Mouse (Mus musculus) adrenal gland, adult 2 months (tissue): ENCODE measurements at regions not wholly inside any gene's neighbourhood (a gene's known extent, or its start where the extent isn't known, plus 50 kb on each side); places are given as distances from the start of the nearest gene placed in this dataset.
"Not testable (repeated sequence)": the region's sequence is repeated elsewhere in the genome, so short reads cannot be mapped to it uniquely, and the experiment has no call there.

ENCODE experiments used
- DNase-seq: peaks from one replicate; pipeline ENCODE4 v3.0.0; 2021

DNA sequence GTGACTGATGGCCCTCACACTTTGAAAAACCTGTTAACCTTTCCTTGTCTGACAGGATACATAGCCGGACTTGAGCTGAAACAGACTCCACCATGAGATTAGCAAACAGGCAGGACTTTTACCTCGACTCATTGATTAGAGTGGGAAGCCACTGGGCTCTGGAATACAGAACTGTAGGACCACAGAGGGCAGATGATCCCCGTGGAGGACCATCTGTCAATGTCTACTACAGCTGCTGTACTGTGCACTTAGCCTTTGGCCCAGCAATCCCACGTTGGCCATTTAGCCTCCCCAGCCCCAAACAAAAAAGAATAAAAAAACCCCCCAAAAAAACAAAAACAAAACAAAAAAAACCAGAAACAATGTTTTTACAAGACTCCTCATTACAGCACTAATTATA lies 103.9 kb upstream of the Dazl start:
- DNase-seq = no peak

DNA sequence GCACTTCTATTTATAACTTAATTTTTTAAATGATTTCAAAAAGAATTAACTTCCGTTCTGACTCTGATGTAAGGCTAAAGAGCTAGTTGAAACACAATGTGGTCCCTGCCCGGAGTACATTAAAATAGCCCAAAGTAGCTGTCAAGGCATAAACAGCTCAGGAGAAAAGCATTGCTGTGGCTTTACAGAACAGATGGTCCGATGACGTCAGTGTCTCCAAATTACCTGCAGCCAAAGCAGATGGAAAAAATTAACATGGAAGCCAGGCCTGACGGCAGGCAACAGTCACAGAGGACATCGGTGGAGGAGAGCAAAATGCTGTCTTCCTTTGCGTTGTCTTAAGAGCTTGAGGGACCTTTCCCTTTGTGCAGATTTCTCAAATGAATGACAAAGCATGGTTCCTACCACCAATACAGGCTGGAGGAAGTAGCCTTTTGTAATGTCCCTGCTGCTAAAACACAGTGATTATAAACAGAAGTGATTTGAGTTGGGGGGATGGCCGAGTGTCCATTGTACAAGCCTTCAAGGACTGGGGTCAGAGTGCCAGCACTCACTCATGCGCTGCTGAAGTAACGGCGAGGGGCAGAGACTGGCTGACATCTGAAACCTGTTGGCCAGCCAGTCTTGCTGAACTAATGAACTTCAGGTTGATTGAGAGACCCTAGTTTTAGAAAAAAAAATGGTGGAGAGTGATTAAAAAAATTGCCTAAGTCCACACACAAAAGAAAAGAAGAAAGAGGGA lies 101.8 kb upstream of the Plcl2 start:
- no peak for DNase-seq

DNA sequence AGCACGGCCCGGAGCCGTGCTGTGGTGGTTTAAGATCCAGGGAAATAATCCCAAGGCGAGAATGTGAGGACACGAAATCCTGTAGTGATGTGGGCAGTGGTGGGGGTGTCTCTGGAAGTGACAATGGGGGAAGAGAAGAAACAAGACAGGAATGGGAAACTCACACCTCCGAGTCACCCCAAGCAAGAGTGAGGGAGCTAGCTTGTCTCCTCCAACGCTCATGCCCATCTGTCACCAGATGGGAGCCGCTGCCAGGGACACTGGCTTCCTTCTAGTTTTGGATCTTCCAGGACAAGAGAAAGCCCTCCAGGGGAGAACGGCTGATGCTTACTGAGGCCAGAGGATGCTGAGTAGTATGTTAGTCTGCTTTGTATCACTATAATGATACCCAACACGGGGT lies 100.6 kb upstream of the Plcl2 start:
- DNase-seq = no peak

DNA sequence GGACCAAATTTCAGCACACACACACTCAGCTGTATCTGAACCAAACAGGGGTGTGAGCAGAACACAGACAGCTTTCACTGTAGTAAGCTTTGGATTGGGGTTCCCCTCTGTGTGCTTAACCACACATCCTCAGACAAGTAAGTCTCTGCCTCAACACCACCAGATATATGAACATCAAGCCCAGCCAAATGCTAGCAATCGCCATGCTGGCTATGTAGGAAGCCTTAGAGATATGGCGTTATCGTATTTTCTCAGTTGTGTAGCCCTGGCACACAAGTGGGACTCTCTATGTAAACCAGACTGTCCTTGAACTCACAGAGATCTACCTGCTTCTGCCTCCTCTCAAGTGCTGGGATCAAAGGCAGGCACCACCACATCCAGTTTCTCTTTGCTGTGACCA lies 99.9 kb upstream of the Plcl2 start:
- DNase-seq = no peak

DNA sequence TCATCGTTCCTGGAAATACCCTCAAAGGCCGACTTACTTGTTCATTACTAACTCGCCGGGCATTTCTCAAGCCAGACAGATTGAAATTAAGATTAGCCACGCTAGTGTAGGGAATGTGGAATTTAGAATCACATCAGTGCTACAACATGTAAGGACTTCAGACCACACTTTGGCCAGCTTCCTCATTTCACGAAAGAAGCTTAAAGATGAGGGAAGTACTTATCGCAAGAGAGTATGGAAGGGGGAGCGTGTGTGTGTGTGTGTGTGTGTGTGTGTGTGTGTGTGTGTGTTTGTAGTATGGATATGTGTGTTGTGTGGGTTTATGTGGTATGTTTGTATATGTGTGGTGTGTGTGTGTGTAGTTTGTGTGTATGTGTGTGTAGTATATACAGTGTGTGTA lies 99.3 kb upstream of the Plcl2 start:
- no peak for DNase-seq

DNA sequence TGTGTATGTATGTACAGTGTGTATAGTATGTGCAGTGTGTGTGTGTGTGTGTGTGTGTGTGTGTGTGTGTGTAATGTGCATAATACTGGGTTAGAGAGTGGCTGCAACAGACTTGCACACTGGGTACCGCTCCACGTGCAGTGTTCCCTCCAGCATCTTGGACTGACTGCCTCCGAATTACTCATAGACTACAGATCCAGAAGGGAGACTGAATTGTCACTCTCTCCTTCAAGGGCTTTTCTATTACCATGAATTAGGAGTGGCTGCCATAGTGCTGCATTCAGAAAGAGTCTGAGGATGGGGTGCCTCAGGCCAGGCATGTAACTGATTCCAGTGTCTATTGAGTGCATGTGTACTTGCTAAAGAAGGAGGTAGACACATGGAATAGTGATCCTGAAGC lies 98.9 kb upstream of the Plcl2 start:
- no peak for DNase-seq

DNA sequence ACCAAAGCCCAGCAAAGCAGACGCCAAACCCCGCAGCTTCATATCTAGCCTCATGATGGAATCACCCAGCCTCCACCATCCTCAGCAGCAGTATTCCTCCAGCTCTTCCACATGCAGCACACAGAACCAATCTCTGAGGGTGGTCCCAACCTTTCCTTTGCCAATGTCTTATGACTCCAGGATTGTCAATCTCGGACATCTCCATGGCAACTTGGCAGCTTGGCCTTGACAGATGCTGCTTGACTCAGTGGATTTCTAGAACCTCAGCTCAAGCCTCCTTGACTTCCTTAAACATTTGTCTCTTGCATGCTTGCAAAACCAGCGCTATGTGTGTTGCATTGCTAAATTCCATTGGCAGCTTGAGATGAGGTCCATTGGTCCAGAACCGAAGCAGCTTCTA lies 96.8 kb upstream of the Plcl2 start:
- no peak for DNase-seq

DNA sequence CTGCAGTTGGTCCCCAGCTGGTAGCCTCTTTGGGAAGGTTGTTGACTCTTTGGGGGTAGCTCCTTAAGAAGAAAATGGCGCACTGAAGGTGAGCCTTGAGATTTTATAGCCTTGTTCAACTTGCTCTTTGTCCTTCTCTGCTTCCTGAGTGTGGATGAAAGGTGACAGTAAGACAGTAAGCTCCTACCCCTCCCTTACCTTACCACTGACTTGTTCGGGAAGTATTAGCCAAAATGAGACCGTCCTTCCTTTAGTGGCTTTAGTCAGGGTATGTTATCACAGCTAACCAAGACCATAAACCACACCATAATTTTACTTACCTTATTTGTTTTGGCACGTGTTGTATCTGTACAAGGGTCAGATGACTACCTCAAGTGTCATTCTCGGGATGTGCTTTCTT lies 95.3 kb upstream of the Plcl2 start:
- DNase-seq = no peak

DNA sequence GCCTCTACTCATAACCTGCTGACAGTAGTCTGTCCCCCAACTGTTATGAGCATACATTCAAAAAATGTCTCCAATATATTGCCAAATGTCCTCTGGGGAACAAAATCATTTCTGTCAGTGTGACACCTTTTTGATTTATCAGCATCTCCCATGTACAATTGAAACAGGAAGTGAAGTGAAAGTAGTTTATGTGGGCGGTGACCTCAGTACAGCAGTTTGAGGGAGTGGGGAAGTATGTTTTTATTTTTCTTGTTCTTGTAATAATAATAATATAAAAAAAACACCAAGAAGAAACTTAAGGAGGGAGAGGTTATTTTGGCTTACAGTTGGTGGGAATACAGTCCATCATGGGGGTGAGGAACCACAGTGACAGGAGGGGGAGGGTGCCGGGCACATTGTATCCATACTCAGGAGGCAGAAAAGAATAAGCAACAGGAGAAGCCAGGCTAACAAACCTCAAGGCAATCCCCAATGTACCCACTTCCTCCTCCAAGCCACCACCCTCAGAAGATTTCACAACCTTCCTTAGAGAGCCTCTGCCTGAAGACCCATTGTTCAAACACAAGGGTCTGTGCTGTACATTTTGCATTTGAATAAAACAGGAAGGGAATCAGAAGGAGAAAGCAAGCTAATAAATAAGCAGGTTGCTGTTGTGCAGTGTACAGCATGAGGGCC lies 93.7 kb upstream of the Plcl2 start:
- no peak for DNase-seq

DNA sequence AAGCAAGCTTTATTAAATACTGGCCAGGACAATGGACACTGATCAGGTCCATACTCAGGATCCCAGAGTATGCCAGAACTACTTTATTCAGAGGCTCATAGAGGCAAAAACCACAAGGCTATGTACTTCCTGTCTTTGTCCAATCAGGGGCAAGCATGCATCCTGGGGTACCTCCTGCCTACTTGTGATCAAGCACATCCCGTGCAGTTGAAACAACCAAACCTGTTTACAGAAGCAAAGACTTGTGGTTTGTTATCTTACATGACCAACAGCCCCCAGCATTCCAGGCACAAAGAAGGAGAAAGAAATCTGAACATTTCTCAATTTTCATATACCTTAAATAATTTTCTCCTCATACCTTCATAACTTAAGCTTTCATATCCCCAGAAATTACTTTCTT lies 93.1 kb upstream of the Plcl2 start:
- no peak for DNase-seq

DNA sequence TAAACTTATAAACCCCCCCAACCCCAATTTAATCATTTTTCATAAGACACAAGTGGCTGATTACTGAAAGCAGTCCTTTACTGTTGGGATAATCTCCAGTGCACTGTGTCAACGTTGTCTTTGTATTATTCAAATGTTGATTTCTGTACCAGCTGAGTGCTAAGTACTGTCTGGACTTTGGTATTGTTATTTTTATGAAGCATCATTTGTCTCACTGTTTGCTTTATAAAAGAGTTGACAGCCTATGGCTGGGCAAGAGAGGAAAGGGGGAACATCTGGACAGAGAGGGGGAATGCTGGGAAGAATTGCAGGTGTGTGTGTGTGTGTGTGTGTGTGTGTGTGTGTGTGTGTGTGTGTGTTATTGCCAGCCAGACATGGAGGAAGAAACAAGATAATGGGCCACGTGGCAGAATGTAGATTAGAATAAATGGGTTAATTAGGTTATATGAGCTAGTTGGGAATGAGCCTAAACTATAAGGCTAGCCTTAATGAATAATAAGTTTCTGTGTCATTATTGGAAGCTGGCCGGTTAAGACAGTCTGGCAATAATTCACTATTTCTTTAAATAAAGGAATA lies 92.6 kb upstream of the Plcl2 start:
- no peak for DNase-seq

DNA sequence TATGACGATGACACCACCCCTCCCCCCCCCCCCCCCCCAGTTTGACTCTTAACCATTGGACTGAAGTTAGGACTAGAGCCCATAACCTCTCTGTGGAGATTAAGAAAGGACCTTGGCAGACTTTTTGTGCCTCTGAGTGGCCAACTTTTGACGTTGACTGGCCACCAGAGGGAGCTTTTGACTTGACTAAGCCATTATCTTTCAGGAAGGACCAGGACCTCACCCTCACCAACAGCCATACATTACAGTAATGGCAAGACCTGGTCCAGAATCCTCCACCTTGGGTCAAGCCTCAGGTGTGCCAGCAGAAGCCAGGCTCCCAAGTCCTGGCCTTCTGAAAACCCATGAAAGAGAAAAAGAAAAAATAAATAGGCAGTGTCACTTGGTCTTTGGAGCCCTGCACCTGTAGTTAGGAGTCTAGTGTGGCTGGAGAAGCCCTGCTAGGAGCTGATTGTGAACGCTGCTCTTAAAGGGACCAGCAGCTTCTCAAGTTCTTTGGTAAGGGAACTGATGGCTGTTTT lies 90.3 kb upstream of the Plcl2 start:
- DNase-seq = peak; percentile 61

DNA sequence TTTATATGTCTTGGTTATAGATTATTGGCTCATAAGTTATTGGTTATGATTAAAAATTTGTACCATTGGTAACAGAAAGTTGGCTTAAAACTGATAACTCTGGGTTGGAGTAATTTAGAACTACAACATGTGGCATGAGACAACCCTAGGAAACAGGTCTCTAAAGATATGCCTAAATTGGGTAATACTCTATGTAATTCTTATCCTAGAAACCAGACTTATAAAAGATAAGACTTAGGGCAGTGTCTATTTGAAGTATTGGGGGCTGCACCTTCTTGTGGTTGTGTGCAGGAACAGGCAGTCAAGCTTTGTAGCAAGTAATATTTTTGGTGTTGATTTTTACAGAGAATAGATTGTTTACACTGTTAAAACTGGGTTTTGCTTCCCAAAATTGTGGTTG lies 89.7 kb upstream of the Plcl2 start:
- DNase-seq = not testable (repeated sequence)

DNA sequence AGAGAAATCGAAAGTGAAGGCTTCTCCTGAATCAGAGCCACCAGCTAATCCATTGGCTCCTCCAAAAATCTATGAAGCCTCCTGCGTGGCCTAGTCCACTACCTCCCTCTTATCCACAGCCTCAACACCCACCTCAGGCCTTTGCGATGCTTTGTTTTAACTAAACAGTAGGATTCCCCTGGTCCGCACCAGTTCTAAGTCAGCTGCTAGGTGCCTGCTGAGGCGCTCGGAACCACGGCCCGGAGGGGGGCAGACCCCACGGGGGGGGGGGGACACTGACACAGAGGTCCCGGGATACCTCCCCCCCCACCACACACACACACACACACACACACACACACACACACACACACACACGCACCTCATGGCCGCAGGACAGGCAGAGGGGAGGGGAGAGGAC lies 89.2 kb upstream of the Plcl2 start:
- no peak for DNase-seq

DNA sequence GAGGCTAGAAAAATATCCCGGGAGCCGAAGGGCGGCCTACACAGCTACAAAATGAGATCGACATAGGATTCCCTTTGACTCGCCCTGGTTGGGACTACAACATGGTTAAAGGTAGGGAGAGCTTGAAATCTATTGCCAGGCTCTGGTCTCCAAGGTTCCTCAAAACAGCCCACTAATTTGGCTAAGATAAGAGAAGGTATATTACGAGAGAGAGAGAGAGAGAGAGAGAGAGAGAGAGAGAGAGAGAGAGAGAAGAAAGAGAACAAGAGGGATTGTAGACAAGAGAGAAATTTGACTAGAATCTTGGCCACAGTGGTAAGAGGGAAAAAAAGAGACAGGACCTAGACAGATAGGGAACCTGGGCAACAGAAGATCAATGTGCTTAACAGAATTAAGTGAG lies 88.5 kb upstream of the Plcl2 start:
- DNase-seq = no peak

DNA sequence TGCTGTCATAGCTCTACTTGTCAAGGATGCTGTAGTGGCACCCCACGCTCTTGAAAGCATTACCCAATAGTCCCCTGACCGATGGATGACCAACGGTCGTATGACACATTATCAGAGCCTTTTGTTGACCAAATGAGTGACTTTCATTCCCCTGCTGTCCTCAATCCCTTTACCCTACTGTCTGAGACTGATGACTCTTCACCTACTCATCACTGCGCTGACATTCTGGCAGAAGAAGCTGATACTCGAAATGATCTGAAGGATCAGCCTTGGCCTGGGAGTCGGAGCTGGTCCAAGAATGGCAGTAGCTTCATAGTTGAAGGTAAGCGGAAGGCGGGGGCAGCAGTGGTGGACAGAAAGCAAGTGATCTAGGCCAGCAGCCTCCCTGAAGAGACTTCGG lies 87.7 kb upstream of the Plcl2 start:
- DNase-seq = peak; percentile 73

DNA sequence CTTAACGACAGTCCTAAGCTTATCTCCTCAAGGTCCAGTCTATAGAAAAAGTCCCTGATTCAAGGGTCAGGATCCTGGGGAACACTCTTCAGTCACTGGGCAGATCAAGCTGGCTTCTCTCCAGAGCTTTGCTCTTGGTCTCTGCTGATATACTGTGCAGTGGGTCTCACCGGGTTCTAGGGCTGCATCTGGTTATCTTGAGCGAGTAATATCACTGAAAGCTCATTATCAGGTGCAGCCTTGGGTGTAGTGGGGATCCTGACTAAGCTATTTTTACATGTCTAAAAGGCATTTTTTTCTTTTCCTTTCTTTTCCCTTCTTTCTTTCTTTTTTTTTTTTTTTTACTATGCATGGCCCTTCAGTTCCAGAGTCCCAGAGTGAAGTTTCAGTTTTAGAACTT lies 84.1 kb upstream of the Plcl2 start:
- DNase-seq = no peak

DNA sequence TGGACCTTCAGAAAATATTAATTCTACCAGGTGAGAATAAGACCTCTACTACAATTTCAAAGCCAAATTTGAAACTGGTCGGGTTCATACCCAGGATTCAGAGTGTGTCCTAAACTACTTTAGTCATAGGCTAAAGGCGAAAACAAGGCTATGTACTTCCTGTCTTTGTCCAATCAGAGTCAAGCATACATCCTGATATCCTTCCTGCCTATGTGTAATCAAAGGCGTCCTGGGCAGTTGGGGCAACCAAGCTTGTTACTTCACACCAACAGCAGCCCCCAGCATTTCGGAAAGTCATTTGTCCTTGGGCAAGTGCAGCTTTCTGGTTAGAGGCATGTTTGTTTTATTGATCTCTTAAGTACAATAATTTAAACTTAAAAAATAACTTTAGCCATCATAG lies 83.7 kb upstream of the Plcl2 start:
- no peak for DNase-seq

DNA sequence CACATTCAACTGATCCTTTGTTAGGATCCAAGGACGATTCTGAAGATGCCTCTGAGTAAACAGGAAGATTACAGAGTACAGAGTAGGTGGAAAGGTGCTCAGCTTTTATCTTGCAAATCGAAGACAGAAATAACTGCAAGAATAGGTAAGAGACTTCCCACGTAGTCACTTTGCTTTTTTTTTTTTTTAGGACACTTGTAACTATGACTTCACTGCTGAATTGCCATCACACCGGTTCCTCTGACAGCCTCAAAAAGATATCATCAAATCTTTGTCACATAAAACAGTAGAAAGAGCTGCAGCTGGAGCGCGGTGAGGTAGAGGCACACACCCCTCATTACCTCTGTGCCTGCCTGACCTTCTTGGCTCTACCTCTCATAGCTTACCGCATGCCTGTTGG lies 83.1 kb upstream of the Plcl2 start:
- no peak for DNase-seq

DNA sequence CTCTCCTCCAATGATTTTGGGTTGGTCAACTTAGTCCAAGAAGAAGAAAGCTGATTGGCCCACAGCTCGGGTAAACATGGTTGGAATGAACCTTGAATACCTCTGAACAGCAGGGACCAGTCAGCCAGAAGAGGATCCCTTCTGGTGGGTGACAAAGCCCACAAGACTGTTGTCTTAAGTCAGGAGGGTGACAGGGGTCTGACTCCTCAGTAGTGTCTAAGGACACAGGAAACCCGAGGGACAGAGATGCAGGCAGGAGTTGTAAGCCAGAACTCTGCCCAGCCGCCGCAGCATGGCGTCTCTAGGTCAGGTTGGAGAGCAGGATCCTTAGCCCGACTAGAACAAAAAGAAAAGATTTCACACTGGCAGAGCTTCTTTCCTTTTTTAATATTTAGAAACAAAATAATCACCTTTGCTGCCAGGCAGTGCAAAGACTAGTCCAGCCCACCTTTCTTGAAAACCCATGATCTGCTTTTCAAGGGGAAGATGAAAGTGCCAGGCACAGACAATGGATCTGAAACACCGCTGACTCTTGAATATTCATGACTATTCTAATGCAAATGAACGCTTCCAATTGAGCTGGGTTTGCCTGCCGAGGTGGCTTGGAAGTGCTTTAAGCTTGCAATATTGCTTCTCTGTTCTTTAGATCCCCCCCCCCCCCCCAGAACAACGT lies 81.7 kb upstream of the Plcl2 start:
- no peak for DNase-seq

DNA sequence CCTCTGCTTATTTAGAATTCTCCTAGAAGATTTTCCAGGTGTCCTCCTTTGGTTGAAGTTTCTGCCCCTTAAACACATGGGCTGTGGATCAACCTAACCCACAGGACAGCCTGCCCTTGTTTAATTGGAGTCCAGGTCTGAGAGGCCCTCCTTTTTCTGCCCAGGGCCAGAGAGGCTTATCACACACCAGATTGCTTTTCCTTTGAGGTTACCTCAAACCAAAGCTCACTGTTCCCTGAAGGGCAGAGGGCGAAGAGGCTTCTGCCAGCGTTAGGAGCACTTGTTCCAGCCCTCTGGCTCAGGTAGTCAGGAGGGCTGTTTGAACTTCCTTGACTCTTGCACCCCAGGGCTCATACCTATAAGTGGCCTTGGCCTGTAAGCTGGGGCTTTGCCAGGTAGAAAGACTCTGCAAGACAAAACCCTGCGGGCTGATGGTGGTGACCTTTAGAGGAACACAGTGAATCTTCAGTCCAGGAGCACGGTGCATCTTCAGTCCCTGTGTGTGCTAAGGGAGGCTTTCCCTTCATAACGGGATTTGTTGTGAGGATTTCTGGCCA lies 81.1 kb upstream of the Plcl2 start:
- DNase-seq = no peak

DNA sequence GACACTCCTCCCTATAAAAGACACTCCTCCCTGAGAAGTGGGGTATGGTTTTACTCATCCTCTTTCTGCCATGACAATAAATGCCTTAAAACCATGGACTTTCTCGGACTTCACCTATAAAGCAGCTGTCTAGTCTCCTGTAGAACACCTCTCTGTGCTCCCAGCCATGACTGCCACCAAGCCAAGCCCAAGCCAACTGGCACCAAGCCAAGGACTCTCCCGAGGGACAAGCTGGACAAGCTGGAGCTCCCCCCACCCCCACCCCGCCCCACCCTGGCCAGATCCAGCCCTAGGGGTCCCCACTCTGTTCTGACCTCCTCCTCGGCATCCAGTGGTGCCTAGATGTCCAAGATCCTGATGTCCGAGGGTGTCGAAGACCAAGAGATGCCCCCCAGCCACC lies 76.6 kb upstream of the Plcl2 start:
- peak; percentile 41 for DNase-seq

DNA sequence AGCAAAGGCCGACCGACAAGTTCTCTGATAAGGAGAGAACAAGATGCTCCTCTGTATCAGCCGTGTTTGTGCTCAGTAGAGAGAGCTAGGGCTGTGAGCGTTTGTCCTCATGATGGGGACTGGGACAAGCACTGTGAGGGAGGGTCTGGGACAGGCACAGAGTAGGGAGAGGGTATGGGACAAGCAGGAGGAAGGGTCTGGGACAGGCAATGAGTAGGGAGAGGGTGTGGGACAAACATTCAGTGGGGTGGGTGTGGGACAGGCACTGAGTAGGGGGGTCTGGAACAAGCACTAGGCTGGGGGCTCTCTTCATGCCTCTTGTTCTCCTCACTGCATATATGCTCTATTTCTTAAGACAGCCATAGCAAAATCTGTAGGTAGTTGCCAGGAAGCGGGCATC lies 70.2 kb upstream of the Plcl2 start:
- no peak for DNase-seq
